Mouse (Mus musculus) heart, embryonic 11.5 days (tissue): ENCODE measurements around the gene Zfp691. TPM values are rescaled to one million over a fixed set of nuclear protein-coding genes. Genes with fewer than 3 reads are reported as not detected.

Experiments used
- ATAC-seq: fragments of 200-750 bp; cut with Nextera tagmentation; replicated peaks from 2 replicates; pipeline ENCODE4 v1.8.0; 2017; ENCODE audit warnings: moderate library complexity; ENCODE audit not compliant: insufficient number of reproducible peaks, low FRiP score, low TSS enrichment
- H3K27ac ChIP-seq: fragments of 300-500 bp; sonication (generic); 2 replicates; pipeline ENCODE4 v1.5.1; 2014; ENCODE audit warnings: mild to moderate bottlenecking, low read depth, low read length
- H3K27me3 ChIP-seq: fragments of 300-500 bp; sonication (generic); 2 replicates; pipeline ENCODE4 v1.6.1; 2014; ENCODE audit warnings: mild to moderate bottlenecking, low read length, mixed read lengths; ENCODE audit not compliant: control insufficient read depth, insufficient read depth
- H3K36me3 ChIP-seq: fragments of 300-500 bp; sonication (generic); 2 replicates; pipeline ENCODE4 v1.6.1; 2014; ENCODE audit warnings: mild to moderate bottlenecking, low read length, moderate library complexity, mixed read lengths; ENCODE audit not compliant: control insufficient read depth, insufficient read depth
- H3K4me1 ChIP-seq: fragments of 300-500 bp; sonication (generic); 2 replicates; pipeline ENCODE4 v1.6.1; 2014; ENCODE audit warnings: low read length; ENCODE audit not compliant: control insufficient read depth, insufficient read depth
- H3K4me2 ChIP-seq: fragments of 300-500 bp; sonication (generic); 2 replicates; pipeline ENCODE4 v1.6.1; 2014; ENCODE audit warnings: mild to moderate bottlenecking, moderate library complexity
- H3K4me3 ChIP-seq: fragments of 300-500 bp; sonication (generic); 2 replicates; pipeline ENCODE4 v1.5.1; 2014; ENCODE audit warnings: low read depth, low read length
- H3K9ac ChIP-seq: fragments of 300-500 bp; sonication (generic); 2 replicates; pipeline ENCODE4 v1.6.1; 2014; ENCODE audit warnings: mild to moderate bottlenecking, low read depth, low read length, moderate library complexity
- H3K9me3 ChIP-seq: fragments of 300-500 bp; sonication (generic); replicated peaks from 2 replicates; pipeline ENCODE4 v1.6.1; 2016; ENCODE audit warnings: low read length; ENCODE audit not compliant: control insufficient read depth
- WGBS: fragments of 180-500 bp; shearing (Covaris S2); extraction: QIAGEN DNeasy Blood & Tissue Kit; methylation state at CpG from one replicate; pipeline ENCODE4 v1.1.7; 2014; ENCODE audit not compliant: insufficient replicate concordance; 5-methylcytosine and 5-hydroxymethylcytosine counted together
- microRNA counts: library from miRNA; unstranded; fragments of <30 nt; microRNA quantifications from one replicate; lab custom pipeline; 2015
- microRNA-seq: library from miRNA; unstranded; fragments of <30 nt; microRNA quantifications from one replicate; pipeline ENCODE4, GENCODE M21; 2016; ENCODE audit warnings: borderline number of aligned reads
- polyA plus RNA-seq: library from polyadenylated mRNA; unstranded; fragments of >200 nt; fragmentation: Nextera tagmentation; extraction: Ambion mirVana; gene quantifications from 2 replicates; pipeline ENCODE4 v1.2.1, GENCODE M21; 2014

Zfp691 gene
- polyA plus RNA-seq, 1 experiment from 2014 or later = 13.7 TPM

DNA sequence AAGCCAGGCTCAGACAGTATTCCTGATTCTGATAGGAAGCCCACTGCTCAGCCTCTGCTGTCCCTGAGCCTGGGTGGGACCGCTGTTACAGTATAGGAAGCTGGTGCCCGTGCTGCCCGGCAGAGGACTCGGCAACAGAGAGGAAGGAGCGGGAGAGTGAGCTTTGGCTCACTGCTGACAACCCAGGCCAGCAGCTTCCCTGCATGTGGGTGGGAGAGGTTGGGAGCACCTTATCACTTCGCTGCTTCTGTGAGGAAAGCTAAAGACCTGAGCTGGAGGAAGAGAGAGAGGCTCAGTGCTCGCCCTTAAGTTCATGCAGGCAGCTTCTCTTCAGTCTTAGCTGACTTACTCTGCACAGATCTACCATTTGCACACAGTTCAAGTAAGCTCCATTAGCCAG lies 45.4 kb downstream of the Zfp691 start:
- Histone ChIP-seq H3K4me3 (no peak overlapping the region), H3K36me3 (peaks cover 37% of the 10 kb centered on the region), H3K4me2 (no peak overlapping the region), H3K9me3 (no peaks in the 10 kb centered on the region), H3K9ac (peak overlapping the region; percentile 44; the same call in 1 of the 2 replicates), H3K27me3 (no peaks in the 10 kb centered on the region), H3K27ac (peak overlapping the region; percentile 37; the same call in 1 of the 2 replicates), H3K4me1 (peaks cover 45% of the 10 kb centered on the region)
- 42% methylated on average over 7 of the region's 7 CpGs for WGBS
- no peak for ATAC-seq

DNA sequence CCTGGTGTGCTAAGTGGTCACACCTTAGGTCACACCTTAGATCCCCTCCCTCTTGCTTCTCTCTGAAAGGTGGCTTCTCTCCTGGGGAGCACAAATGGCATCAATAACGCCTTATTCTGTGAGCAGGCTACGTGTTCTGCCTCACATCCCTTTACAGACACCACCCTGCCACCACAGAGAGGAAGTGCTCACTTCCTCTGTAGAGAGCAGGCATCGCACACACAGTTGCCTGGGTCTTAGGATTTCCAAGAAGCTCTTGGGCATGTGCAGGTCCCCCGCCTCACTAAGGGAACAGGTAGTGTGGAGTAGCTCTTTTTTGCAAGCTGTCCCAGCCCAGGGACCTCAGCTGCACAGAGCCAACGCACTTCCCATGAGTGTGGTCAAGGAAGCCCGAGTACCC lies 46.8 kb downstream of the Zfp691 start:
- peak overlapping the region; percentile 2; the same call in 1 of the 2 replicates for H3K9ac ChIP-seq
- no peak overlapping the region for H3K27ac ChIP-seq
- no peak for ATAC-seq
- no peak overlapping the region for H3K4me2 ChIP-seq
- no peaks in the 10 kb centered on the region for H3K27me3 ChIP-seq
- H3K4me3 ChIP-seq = no peak overlapping the region
- H3K9me3 ChIP-seq = no peaks in the 10 kb centered on the region
- H3K4me1 ChIP-seq = peaks cover 57% of the 10 kb centered on the region
- WGBS = 57% methylated on average over 6 of the region's 6 CpGs
- H3K36me3 ChIP-seq = peaks cover 30% of the 10 kb centered on the region

DNA sequence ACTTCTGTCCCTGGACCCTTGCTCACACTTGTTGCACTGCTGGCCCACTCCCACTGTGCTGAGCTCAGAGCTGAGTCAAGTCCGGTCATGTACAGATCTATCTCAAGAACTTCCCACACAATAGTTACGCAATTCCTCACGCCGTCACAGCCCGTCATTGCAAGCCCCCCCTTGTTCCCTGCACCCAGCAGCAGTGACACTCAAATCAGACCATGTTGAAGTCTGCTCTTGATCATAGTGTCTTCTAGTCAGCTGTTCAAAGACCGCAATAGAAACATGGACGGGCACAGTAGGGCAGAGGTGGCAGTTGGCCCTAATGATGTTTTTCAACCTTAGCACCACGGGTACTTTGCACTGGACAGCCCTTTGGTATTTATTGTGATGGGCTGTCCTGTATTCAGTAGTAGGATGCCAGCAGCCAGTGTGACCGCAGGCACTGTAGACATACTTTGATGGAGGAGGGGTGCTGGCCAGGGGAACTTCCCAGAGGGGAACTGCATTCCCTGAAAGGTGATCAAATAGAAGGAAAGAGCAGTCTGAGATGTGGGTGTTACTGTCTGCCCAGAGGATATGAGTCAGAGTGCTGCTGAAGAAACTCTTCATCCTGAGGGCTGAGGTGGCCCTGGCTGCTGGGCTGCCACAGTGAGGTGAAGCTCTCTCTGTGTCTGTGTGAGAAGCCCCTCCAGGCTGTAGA lies 48.3 kb downstream of the Zfp691 start:
- ATAC-seq = no peak
- Histone ChIP-seq H3K4me3 (no peak overlapping the region), H3K27me3 (no peaks in the 10 kb centered on the region), H3K36me3 (peaks cover 34% of the 10 kb centered on the region), H3K9ac (no peak overlapping the region), H3K4me2 (no peak overlapping the region), H3K9me3 (no peaks in the 10 kb centered on the region), H3K27ac (peak overlapping the region; percentile 7), H3K4me1 (peaks cover 70% of the 10 kb centered on the region)
- WGBS = 67% methylated on average over 9 of the region's 9 CpGs

DNA sequence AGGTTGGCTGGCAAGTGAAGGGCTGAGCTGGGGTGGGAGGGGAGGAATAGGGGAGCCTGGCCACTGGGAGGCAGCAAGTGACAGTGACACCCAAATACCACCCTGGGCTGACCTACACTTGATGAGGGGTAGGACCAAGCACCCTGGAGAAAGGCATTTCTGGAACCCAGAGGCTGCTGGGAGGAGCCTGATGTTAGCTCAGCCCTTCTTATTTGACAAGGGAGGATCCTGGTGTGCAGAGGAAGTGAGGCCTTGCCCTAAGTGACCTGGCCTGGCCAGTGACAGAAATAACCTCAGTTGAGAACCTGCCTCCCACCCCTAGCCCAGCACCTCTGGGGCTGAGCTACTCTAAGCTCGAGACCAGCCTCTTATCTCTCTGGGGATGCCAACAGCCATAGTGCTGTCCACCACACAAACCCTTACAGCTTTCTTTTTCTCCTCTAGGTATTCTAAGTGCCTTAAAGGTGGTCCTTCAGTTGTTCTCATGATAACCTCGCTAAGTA lies 49.2 kb downstream of the Zfp691 start:
- no peak overlapping the region for H3K9ac ChIP-seq
- H3K4me2 ChIP-seq = no peak overlapping the region
- WGBS = 46% methylated on average over 2 of the region's 2 CpGs

DNA sequence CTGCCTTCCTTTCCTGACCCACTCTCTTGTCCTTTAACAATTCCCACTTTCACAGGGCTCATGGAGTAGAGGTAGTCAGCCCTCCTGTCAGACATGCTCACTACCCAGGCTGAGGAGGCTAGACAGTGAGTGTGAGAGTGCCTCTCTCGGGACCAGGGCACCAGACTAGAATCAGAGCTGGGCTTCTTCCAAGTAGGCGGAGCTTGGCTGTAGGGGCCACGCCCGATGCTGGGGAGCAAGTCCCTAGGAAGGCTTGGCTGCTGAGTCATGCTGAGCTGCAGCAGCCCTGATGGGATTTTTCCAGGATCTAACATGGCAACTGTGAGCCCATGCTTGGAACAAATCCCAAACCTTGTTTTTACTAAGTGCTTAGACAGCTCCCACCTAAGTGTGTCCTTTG lies 52.7 kb downstream of the Zfp691 start:
- Histone ChIP-seq H3K4me1 (peaks cover 90% of the 10 kb centered on the region), H3K27me3 (no peaks in the 10 kb centered on the region), H3K36me3 (peaks cover 22% of the 10 kb centered on the region), H3K4me3 (no peak overlapping the region), H3K9ac (no peak overlapping the region), H3K27ac (no peak overlapping the region; the same call in 1 of the 2 replicates), H3K4me2 (no peak overlapping the region), H3K9me3 (no peaks in the 10 kb centered on the region)
- ATAC-seq = no peak
- WGBS = 41% methylated on average over 4 of the region's 4 CpGs

More for the DNA sequence above, 49.2 kb downstream of the Zfp691 start:
- Histone ChIP-seq H3K27me3 (no peaks in the 10 kb centered on the region), H3K9me3 (no peaks in the 10 kb centered on the region), H3K27ac (peak overlapping the region; percentile 7; the same call in 1 of the 2 replicates), H3K4me3 (no peak overlapping the region), H3K4me1 (peaks cover 78% of the 10 kb centered on the region), H3K36me3 (peaks cover 33% of the 10 kb centered on the region)
- no peak for ATAC-seq

DNA sequence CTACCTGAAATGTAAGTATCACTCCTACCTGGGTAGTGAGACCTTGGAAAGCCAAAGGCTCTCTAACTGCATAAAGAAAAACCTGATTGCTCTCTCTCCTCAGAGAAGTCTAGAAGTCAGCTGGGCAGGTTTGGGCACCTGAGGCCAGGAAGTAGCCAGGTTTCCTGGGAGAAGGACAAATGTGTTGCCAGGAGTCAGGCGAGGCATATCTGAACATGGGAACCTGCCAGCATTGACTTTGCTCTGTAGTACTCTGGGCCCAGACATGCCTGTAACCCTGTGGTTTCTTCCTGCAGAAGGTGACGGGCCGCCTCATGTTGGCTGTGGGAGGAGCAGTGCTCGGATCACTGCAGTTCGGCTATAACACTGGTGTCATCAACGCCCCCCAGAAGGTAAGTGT lies 53.9 kb downstream of the Zfp691 start:
- no peak overlapping the region for H3K4me2 ChIP-seq
- peaks cover 92% of the 10 kb centered on the region for H3K4me1 ChIP-seq
- peaks cover 15% of the 10 kb centered on the region for H3K36me3 ChIP-seq
- H3K27ac ChIP-seq = peak overlapping the region; percentile 86
- H3K27me3 ChIP-seq = no peaks in the 10 kb centered on the region
- WGBS = 76% methylated on average over 6 of the region's 6 CpGs
- no peak overlapping the region for H3K9ac ChIP-seq
- ATAC-seq = no peak
- no peak overlapping the region for H3K4me3 ChIP-seq
- no peaks in the 10 kb centered on the region for H3K9me3 ChIP-seq

MicroRNAs encoded within 50 kb of the gene (microRNA counts, 519-probe panel; counts per million panel counts)
- 32.2 counts per million for microRNA mmu-miR-1957 (lab: Ali Mortazavi, UCI)

Small RNA genes lying within 50 kb of the gene (microRNA-seq; reads per million reads assigned to microRNA genes)
- not detected for gene Mir1957a

Other genes with a start within 250 kb of the Zfp691 start
- gene Olfr1328, start 235.6 kb downstream of the Zfp691 start, polyA plus RNA-seq = 0.04 TPM in 1 of 2 replicates, not detected in the other
- not detected in 2 replicates for gene Lao1, start 212.6 kb downstream of the Zfp691 start, polyA plus RNA-seq
- gene Slc2a1, start 65.5 kb downstream of the Zfp691 start, polyA plus RNA-seq = 426 and 446 TPM in 2 replicates
- gene Ermap, start 15.8 kb upstream of the Zfp691 start, polyA plus RNA-seq = 34.7 and 58.1 TPM in 2 replicates
- 138 and 143 TPM in 2 replicates for gene Svbp, start 21.1 kb upstream of the Zfp691 start, polyA plus RNA-seq
- gene Tmem269, start 44.0 kb upstream of the Zfp691 start, polyA plus RNA-seq = not detected in 2 replicates
- 33.2 and 34.7 TPM in 2 replicates for gene AU022252, start 58.5 kb upstream of the Zfp691 start, polyA plus RNA-seq
- 32.1 and 33.9 TPM in 2 replicates for gene P3h1, start 58.7 kb upstream of the Zfp691 start, polyA plus RNA-seq
- not detected in 2 replicates for gene Cldn19, start 81.2 kb upstream of the Zfp691 start, polyA plus RNA-seq
- 769 and 780 TPM in 2 replicates for gene Ybx1, start 120.4 kb upstream of the Zfp691 start, polyA plus RNA-seq
- gene Ppih, start 146.4 kb upstream of the Zfp691 start, polyA plus RNA-seq = 69.3 and 70.9 TPM in 2 replicates
- 3.9 and 4.0 TPM in 2 replicates for gene Ccdc30, start 241.3 kb upstream of the Zfp691 start, polyA plus RNA-seq
- 26.6 and 27.1 TPM in 2 replicates for gene Ppcs, start 248.2 kb upstream of the Zfp691 start, polyA plus RNA-seq
- not detected in 2 replicates for gene Zmynd12, start 248.6 kb upstream of the Zfp691 start, polyA plus RNA-seq